Mouse (Mus musculus): ENCODE measurements around the gene Gm3854.

- TF ChIP-seq CTCF (IDR thresholded peaks at IDR 0.05) (no peak), EP300 (IDR thresholded peaks at IDR 0.05) (no peak)
Observed at GRCm38 (mm10) chr7:6397996-6398975, 54.7 kb downstream of the Gm3854 start, which contains the start of gene Smim17.

Measured in lung, postnatal 0 days (tissue).